Mouse (Mus musculus): Measurements from ENCODE around the gene Gls2.
A peak's percentile ranks its signal among the peaks of the same experiment; 100 is the strongest.
"Not testable (repeated sequence)": the region's sequence is repeated elsewhere in the genome, so short reads cannot be mapped to it uniquely, and the experiment has no call there.

Gene Gls2

GRCm38 (mm10) chr10:128194024-128194550 lies at the start of gene Gls2:
Gls2 (plus strand) TSS chr10:128194457.
- DNase-seq, result peak; percentile 100

- peak; percentile 95 for DNase-seq
Observed at GRCm38 (mm10) chr10:128144961-128145360, 49.3 kb upstream of the Gls2 start.

GRCm38 (mm10) chr10:128148789-128149365 lies 45.4 kb upstream of the Gls2 start:
- peak; percentile 94 for DNase-seq

DNA sequence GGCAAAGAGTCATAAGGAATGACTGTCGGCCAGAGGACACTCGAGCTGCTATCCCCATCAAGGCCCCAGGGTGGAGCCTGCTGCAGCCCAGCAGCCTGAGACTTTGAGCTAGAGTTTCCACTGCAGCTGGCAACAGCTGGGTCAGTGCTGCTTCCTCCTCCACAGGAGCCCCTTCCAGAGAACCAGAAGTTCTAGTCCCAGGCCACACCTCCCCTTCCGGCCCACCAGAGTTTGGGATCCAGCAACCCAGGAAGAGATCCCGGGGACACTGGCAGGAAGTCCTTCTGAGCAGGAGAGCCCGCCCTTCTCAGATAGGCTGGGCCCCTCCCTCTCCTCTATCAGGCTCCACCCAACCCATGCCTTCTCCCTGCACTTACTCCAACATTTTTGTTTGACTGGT lies 44.7 kb upstream of the Gls2 start:
- peak; percentile 100 for DNase-seq

DNA sequence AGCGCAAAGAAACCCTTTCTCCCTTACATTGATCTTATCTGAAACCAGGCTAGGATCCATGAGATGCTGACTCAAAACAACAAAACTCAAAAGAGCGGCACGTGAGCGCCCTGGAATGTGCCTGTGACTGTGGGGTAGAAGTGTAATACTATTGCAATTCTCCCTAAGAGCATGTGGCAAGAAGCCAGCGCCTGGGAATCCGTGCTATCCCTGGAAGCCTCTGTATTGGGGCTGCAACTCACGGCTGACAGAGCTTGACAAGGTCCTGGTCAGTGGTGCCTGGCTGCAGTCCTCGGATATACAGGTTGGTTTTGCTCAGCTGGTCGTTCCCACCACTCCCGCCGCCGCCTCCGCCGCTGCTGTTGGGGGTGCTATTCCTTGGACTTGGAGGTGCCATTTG lies 43.3 kb upstream of the Gls2 start:
- peak; percentile 97 for DNase-seq

DNA sequence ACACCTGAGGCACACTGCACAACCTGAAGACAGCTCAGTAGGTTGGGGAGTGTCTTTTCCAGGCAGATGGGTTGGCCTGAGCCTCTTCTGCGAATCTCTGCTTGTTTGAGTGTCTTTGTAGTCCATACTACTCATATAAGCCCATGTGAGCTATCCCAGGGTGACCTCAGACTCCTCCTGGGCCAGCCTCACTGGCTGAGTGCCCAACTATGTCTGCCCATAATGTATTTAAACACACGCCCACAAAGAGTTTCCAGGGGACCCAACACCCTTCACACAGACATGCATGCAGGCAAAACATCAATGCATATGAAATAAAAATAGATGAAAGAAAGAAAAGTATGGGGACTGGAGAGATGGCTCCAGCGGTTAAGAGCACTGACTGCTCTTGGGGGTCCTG lies 40.3 kb upstream of the Gls2 start:
- no peak for DNase-seq

- DNase-seq, result peak; percentile 80
Observed at GRCm38 (mm10) chr10:128165726-128166125, 28.5 kb upstream of the Gls2 start.

DNA sequence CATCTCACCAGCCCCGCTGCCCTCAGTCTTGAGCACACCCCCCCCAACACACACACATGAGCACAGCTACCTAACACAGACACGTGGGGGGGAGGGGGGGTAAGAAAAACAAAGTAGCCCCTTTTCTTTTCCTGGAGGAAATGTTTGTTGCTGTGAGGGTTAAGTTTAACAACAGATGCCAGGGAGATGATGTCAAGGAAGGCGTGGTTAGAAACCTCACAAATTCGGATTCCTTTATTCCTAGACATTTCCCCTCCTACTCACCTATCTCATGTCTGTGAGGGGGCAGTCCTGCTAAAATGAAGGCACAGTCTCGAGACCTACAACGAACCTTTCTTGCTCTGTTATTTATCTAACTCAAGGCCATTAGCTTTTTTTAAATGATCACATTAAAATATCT lies 27.2 kb upstream of the Gls2 start:
- peak; percentile 76 for DNase-seq

GRCm38 (mm10) chr10:128171348-128171747 lies 22.9 kb upstream of the Gls2 start:
- DNase-seq, result not testable (repeated sequence)

DNA sequence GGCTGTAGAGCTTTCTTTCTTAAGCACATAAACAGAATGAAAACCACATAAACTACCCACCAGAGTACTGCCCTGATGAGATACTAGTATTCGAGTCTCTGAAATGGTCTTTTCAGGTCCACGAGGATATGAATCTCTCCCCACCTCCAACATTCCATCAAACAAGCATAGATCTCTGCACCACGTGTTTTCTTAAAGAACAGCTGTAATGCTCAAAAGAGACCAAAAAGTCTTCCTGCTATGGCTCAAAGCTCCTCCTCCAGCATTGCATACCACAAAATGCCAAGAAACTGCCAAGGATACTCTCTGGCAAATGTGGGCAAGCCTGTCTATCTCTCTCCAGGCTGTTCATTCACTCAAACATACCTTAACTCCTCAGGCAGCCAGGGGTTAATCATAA lies 19.0 kb upstream of the Gls2 start:
- no peak for DNase-seq

DNA sequence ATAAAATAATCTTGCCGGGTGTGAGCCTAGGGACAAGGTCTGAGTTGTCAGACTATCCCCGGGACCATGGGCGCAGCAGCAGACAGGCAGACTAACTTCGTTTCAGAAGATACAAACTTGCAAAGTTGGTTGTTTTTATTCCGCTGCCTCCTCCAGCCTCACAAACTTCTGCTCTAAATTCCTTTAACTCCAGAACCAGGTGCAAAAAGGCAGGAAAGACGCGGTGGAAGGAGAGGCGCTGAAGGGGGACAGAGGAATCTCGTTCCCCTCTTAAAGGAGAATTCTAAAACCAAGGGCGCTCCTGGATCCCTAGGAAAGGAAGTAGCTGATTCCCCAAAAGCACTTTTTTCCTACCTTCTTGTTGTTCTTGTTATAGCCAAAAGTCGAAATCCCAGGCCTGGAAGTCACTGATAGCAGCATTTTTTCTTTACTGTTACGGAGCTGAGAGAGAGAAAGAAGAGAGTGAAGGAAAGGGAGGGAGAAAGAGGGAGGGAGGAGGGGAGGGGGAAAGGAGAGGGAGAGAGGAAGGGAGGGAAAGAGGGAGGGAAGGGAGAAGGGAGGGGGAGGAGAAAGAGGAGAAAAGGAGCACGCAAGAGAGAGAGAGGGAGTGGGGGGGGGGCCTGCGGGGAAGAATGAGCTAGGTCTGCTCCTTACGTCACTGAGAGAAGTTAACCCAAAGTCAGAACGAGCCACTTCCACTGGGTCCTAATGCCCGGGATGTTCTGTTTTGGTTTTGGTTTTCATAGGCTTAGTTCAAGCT lies 18.1 kb upstream of the Gls2 start:
- DNase-seq, result peak; percentile 97

- DNase-seq, result no peak
Observed at GRCm38 (mm10) chr10:128177316-128177715, 16.9 kb upstream of the Gls2 start.

DNA sequence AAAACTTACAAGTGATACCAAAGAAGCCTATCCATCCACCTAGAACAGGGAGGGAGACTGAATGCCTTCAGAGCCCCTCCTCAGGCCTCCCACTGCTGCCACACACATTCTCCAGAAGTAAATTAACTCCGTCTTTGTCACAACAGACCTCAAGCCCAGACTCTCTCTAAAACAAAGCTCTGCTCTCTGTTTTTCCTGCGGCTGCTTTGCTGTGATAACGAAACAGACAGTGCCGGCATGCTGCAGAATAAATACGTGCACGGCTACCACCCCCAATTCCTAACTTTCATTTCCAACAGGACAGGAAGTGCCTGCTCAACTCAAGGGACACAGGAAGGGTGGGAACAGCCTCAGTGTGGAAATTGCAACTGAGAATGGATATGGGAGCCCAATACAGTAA lies 14.3 kb upstream of the Gls2 start, which contains the start of gene Rbms2:
Gene Rbms2 (minus strand): TSS at position 309 of the 400 bp plus-strand sequence.
- DNase-seq, result peak; percentile 98

DNA sequence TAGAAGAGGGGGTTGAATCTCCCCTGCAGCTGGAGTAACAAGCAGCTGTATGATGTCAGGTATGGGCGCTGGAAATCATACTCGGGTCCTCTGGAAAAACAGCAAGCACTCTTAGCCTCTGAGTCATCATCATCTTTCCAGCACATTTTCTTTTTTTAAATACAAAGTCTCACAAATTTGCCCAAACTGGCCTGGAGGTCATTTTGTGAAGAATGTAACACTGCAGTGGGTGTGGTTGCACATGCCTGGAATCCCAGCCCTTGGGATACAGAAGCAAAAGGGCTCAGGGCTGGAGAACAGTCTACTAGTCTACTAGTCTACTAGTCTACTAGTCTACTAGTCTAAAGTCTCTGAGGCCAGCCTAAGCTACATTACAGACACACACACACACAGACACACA lies 10.0 kb upstream of the Gls2 start:
- DNase-seq, result peak; percentile 85

GRCm38 (mm10) chr10:128185277-128185940 lies 8.8 kb upstream of the Gls2 start:
- peak; percentile 84 for DNase-seq

- peak; percentile 96 for DNase-seq
Observed at GRCm38 (mm10) chr10:128185959-128186358, 8.3 kb upstream of the Gls2 start.

- peak; percentile 79 for DNase-seq
Observed at GRCm38 (mm10) chr10:128187181-128187605, 7.1 kb upstream of the Gls2 start.

DNA sequence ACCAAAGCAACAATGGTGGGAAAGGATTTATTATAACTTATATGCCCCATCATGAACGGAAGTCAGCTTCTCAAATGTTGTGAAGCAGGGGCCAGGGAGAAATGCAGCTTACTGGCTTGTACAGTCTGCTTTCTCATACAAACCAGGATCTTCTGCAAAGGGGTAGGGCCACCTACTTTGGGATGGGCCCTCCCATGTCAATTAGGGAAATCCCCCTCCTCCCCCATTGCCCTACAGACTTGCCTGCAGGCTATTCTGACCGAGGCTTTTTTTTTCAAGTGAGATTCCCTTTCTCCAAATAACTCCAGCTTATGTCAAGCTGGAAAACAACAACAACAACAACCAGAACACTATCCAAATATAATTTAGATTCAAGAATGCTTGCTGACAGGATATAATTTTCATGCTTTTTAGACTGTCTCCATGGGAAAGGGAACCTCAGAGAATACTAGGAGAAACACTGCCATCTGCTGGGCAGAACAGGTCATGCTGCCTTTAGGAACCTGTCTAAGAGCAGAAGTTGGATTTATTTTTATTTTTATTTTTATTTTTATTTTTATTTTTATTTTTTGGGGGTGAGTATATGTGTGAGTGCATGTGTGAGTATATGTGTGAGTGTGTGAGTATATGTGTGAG lies 5.9 kb upstream of the Gls2 start:
- peak; percentile 92 for DNase-seq

DNA sequence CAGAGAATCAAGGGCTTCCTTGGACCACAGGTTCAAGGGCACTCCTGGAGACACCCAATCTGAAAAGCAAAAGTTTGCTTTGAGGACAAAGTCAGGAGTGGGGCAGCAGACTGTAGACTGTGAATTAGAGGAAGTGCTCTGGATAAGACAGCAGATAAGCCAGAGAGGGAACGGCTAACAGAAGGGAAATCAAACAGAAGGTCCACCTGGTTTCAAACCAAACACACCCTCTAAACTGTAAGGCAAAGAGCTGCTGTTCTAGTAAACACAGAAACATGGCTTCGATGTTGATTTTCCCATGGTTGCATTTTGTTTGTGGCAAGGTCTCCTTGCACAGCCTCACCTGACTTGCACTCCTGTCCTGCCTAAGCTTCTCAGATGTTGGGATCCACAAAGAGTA lies 2.8 kb upstream of the Gls2 start:
- DNase-seq, result no peak

DNA sequence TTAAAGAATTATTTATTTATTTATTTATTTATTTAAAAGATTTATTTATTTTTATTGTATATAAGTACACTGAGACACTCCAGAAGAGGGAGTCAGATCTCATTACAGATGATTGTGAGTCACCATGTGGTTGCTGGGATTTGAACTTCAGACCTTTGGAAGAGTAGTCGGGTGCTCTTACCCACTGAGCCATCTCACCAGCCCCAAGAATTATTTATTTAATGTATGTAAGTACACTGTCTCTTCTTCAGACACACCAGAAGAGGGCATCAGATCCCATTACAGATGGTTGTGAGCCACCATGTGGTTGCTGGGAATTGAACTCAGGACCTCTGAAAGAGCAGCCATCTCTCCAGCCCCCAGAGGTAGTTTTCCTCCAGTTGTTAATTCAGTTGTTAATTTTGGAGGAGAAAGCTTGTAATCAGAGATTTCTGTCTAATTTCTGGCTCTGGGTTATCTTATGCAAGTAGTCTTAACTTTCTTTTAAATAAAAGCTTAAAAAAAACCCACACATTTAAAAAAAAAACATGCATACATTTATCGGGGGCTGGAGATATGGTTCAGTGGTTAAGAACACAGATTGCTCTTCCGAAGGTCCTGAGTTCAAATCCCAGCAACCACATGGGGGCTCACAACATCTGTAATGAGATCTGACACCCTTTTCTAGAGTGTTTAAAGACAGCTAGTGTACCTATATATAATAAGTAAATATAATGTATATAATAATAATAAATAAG lies 2.1 kb upstream of the Gls2 start:
- DNase-seq, result not testable (repeated sequence)

DNA sequence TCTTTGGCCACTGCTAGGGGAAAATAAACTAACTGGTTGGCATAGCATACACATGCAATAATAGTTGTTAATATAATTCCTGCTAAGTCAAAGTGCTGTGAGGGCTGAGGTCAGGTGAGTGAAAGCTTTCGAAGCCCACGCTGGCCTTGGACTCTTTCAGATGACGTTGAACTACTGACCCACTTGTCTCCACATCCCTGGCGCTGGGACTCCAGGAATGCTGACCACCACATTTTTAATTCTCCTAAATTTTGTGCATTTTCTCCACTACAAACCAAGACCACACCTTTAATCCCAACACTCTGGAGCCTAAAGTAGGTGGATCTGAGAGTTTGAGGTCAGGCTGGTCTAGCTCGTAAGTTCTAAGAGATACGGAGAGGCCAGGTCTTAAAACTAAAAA lies 1.1 kb upstream of the Gls2 start:
- DNase-seq, result peak; percentile 82

All from heart, adult 11 months (tissue).